Mouse (Mus musculus) forebrain, embryonic 12.5 days (tissue): ENCODE measurements around the gene Ficd. TPM values are rescaled to one million over a fixed set of nuclear protein-coding genes. Genes with fewer than 3 reads are reported as not detected.

Experiments
- ATAC-seq: fragments of 200-750 bp; cut with Nextera tagmentation; 2 replicates; pipeline ENCODE4 v1.8.0; 2017; ENCODE audit warnings: moderate TSS enrichment; ENCODE audit not compliant: low FRiP score
- H3K27ac ChIP-seq: fragments of 300-500 bp; sonication (generic); 2 replicates; pipeline ENCODE4 v1.5.1; 2016; ENCODE audit warnings: mild to moderate bottlenecking
- H3K27me3 ChIP-seq: fragments of 300-500 bp; sonication (generic); 2 replicates; pipeline ENCODE4 v1.6.1; 2016; ENCODE audit warnings: mild to moderate bottlenecking
- H3K36me3 ChIP-seq: fragments of 300-500 bp; sonication (generic); replicated peaks from 2 replicates; pipeline ENCODE4 v1.6.1; 2016; ENCODE audit warnings: mild to moderate bottlenecking
- H3K4me1 ChIP-seq: fragments of 300-500 bp; sonication (generic); 2 replicates; pipeline ENCODE4 v1.6.1; 2016
- H3K4me2 ChIP-seq: fragments of 300-500 bp; sonication (generic); 2 replicates; pipeline ENCODE4 v1.6.1; 2016; ENCODE audit warnings: mild to moderate bottlenecking, moderate library complexity
- H3K4me3 ChIP-seq: fragments of 300-500 bp; sonication (generic); replicated peaks from 2 replicates; pipeline ENCODE4 v1.5.1; 2016; ENCODE audit warnings: mild to moderate bottlenecking
- H3K9ac ChIP-seq: fragments of 300-500 bp; sonication (generic); 2 replicates; pipeline ENCODE4 v1.6.1; 2016; ENCODE audit warnings: mild to moderate bottlenecking
- H3K9me3 ChIP-seq: fragments of 300-500 bp; sonication (generic); 2 replicates; pipeline ENCODE4 v1.6.1; 2016
- WGBS: fragments of 180-500 bp; shearing (Covaris S2); methylation state at CpG from one replicate; pipeline ENCODE4 v1.1.7; 2016; 5-methylcytosine and 5-hydroxymethylcytosine counted together
- polyA plus RNA-seq: library from polyadenylated mRNA; unstranded; fragments of >200 nt; fragmentation: Nextera tagmentation; extraction: Ambion mirVana; gene quantifications from 2 replicates; pipeline ENCODE4 v1.2.1, GENCODE M21; 2016

Ficd gene
- 5.4 and 7.2 TPM in 2 replicates for polyA plus RNA-seq

GRCm38 (mm10) chr5:113735345-113736112 is at the start of gene Ficd:
Gene Ficd (plus strand): TSS chr5:113735803.
- Histone ChIP-seq H3K27me3 (no peaks in the 10 kb centered on the region), H3K27ac (peak within 1 kb of the TSS; percentile 96), H3K4me2 (peak within 1 kb of the TSS; percentile 86), H3K4me1 (peaks cover 25% of the 10 kb centered on the region), H3K9ac (peak within 1 kb of the TSS; percentile 65), H3K9me3 (no peaks in the 10 kb centered on the region), H3K4me3 (peak within 1 kb of the TSS; percentile 71), H3K36me3 (peaks cover 29% of the 10 kb centered on the region)
- WGBS, result under 1% methylated on average over 71 of the region's 71 CpGs
- peak; percentile 97 for ATAC-seq

GRCm38 (mm10) chr5:113687514-113687913 is 48.1 kb upstream of the Ficd start:
- H3K4me3 ChIP-seq, result no peak overlapping the region
- no peak overlapping the region for H3K27ac ChIP-seq
- peaks cover 20% of the 10 kb centered on the region for H3K4me1 ChIP-seq
- H3K4me2 ChIP-seq, result no peak overlapping the region
- H3K9ac ChIP-seq, result no peak overlapping the region
- no peaks in the 10 kb centered on the region for H3K9me3 ChIP-seq
- H3K36me3 ChIP-seq, result no peaks in the 10 kb centered on the region
- no peak for ATAC-seq
- no peaks in the 10 kb centered on the region for H3K27me3 ChIP-seq
- 90% methylated on average over 5 of the region's 5 CpGs for WGBS

GRCm38 (mm10) chr5:113690069-113690548 is 45.5 kb upstream of the Ficd start:
- peak; percentile 63 for ATAC-seq

GRCm38 (mm10) chr5:113690866-113691265 is 44.7 kb upstream of the Ficd start:
- Histone ChIP-seq H3K4me3 (no peak overlapping the region), H3K9me3 (no peaks in the 10 kb centered on the region), H3K36me3 (no peaks in the 10 kb centered on the region), H3K27me3 (no peaks in the 10 kb centered on the region), H3K9ac (no peak overlapping the region), H3K4me2 (no peak overlapping the region), H3K4me1 (peaks cover 26% of the 10 kb centered on the region), H3K27ac (peak overlapping the region; percentile 58; the same call in 1 of the 2 replicates)
- WGBS, result 93% methylated on average over 2 of the region's 2 CpGs
- no peak for ATAC-seq

More at GRCm38 (mm10) chr5:113690069-113690548, 45.5 kb upstream of the Ficd start:
- WGBS, result 58% methylated on average over 15 of the region's 15 CpGs
- Histone ChIP-seq H3K36me3 (no peaks in the 10 kb centered on the region), H3K9me3 (no peaks in the 10 kb centered on the region), H3K27ac (peak overlapping the region; percentile 58; the same call in 1 of the 2 replicates), H3K4me2 (no peak overlapping the region), H3K4me3 (no peak overlapping the region), H3K4me1 (peaks cover 25% of the 10 kb centered on the region), H3K9ac (no peak overlapping the region), H3K27me3 (no peaks in the 10 kb centered on the region)

GRCm38 (mm10) chr5:113693196-113693755 is 42.3 kb upstream of the Ficd start:
- no peak overlapping the region for H3K4me3 ChIP-seq

GRCm38 (mm10) chr5:113694000-113694399 is 41.6 kb upstream of the Ficd start:
- no peak for ATAC-seq
- Histone ChIP-seq H3K9me3 (no peaks in the 10 kb centered on the region), H3K9ac (no peak overlapping the region), H3K4me1 (peaks cover 26% of the 10 kb centered on the region), H3K4me3 (no peak overlapping the region), H3K4me2 (no peak overlapping the region), H3K36me3 (no peaks in the 10 kb centered on the region), H3K27ac (no peak overlapping the region), H3K27me3 (no peaks in the 10 kb centered on the region)
- 66% methylated on average over 4 of the region's 4 CpGs for WGBS

More at GRCm38 (mm10) chr5:113693196-113693755, 42.3 kb upstream of the Ficd start:
- no peak overlapping the region for H3K4me2 ChIP-seq
- H3K9me3 ChIP-seq, result no peaks in the 10 kb centered on the region
- H3K36me3 ChIP-seq, result no peaks in the 10 kb centered on the region
- H3K27ac ChIP-seq, result no peak overlapping the region
- H3K4me1 ChIP-seq, result peaks cover 26% of the 10 kb centered on the region
- 89% methylated on average over 8 of the region's 8 CpGs for WGBS
- H3K9ac ChIP-seq, result no peak overlapping the region
- ATAC-seq, result no peak
- no peaks in the 10 kb centered on the region for H3K27me3 ChIP-seq

- Histone ChIP-seq H3K4me2 (no peak overlapping the region), H3K36me3 (no peaks in the 10 kb centered on the region), H3K27ac (no peak overlapping the region), H3K4me1 (peaks cover 23% of the 10 kb centered on the region), H3K27me3 (no peaks in the 10 kb centered on the region), H3K9ac (no peak overlapping the region), H3K9me3 (no peaks in the 10 kb centered on the region), H3K4me3 (no peak overlapping the region)
- ATAC-seq, result no peak
- 53% methylated on average over 5 of the region's 5 CpGs for WGBS
Measured at GRCm38 (mm10) chr5:113694415-113694814, 41.2 kb upstream of the Ficd start.

GRCm38 (mm10) chr5:113700388-113701023 is 35.1 kb upstream of the Ficd start:
- no peaks in the 10 kb centered on the region for H3K9me3 ChIP-seq
- no peaks in the 10 kb centered on the region for H3K27me3 ChIP-seq
- no peak overlapping the region for H3K4me3 ChIP-seq
- peaks cover 19% of the 10 kb centered on the region; the same call in 1 of the 2 replicates for H3K4me1 ChIP-seq
- no peaks in the 10 kb centered on the region for H3K36me3 ChIP-seq
- H3K9ac ChIP-seq, result no peak overlapping the region
- H3K27ac ChIP-seq, result no peak overlapping the region
- no peak for ATAC-seq
- 86% methylated on average over 19 of the region's 19 CpGs for WGBS
- no peak overlapping the region for H3K4me2 ChIP-seq

GRCm38 (mm10) chr5:113703803-113704585 is 31.6 kb upstream of the Ficd start:
- Histone ChIP-seq H3K9ac (no peak overlapping the region), H3K4me3 (no peak overlapping the region), H3K9me3 (no peaks in the 10 kb centered on the region), H3K27ac (peak overlapping the region; percentile 48), H3K36me3 (no peaks in the 10 kb centered on the region), H3K27me3 (no peaks in the 10 kb centered on the region), H3K4me1 (peaks cover 19% of the 10 kb centered on the region; the same call in 1 of the 2 replicates), H3K4me2 (no peak overlapping the region)
- 50% methylated on average over 21 of the region's 21 CpGs for WGBS
- peak; percentile 33; the same call in 1 of the 2 replicates for ATAC-seq

- H3K27me3 ChIP-seq, result 0 out of 2 replicates have a peak, but pooled peaks cover 3% of the 10 kb centered on the region
- H3K27ac ChIP-seq, result no peak overlapping the region
- no peaks in the 10 kb centered on the region for H3K9me3 ChIP-seq
- ATAC-seq, result no peak
- H3K4me3 ChIP-seq, result no peak overlapping the region
- no peak overlapping the region for H3K9ac ChIP-seq
- WGBS, result 84% methylated on average over 2 of the region's 2 CpGs
- no peak overlapping the region for H3K4me2 ChIP-seq
- H3K4me1 ChIP-seq, result peaks cover 22% of the 10 kb centered on the region
- H3K36me3 ChIP-seq, result no peaks in the 10 kb centered on the region
Measured at GRCm38 (mm10) chr5:113712861-113713260, 22.7 kb upstream of the Ficd start.

- Histone ChIP-seq H3K27me3 (0 out of 2 replicates have a peak, but pooled peaks cover 3% of the 10 kb centered on the region), H3K9me3 (no peaks in the 10 kb centered on the region), H3K4me2 (peak overlapping the region; percentile 11), H3K4me1 (peaks cover 37% of the 10 kb centered on the region), H3K36me3 (no peaks in the 10 kb centered on the region), H3K27ac (peak overlapping the region; percentile 87), H3K9ac (no peak overlapping the region), H3K4me3 (no peak overlapping the region)
- WGBS, result 5% methylated on average over 12 of the region's 12 CpGs
- peak; percentile 82 for ATAC-seq
Measured at GRCm38 (mm10) chr5:113716581-113717388, 18.8 kb upstream of the Ficd start.
